Mouse (Mus musculus): Measurements from ENCODE around the gene Slc22a17.

The Slc22a17 gene

GRCm38 (mm10) chr14:54938431-54939219, 25.7 kb upstream of the Slc22a17 start:
- no peak for DNase-seq (ENCODE audit: low spot score)

- DNase-seq (ENCODE audit: low spot score), result no peak
These were observed 24.6 kb upstream of the Slc22a17 start for GRCm38 (mm10) chr14:54937361-54938182.

- no peak for DNase-seq (ENCODE audit: low spot score)
These were observed 23.9 kb upstream of the Slc22a17 start for GRCm38 (mm10) chr14:54936831-54937160.

- DNase-seq (ENCODE audit: low spot score), result peak; percentile 40
These were observed 23.2 kb upstream of the Slc22a17 start, which contains the start of gene Cmtm5 for GRCm38 (mm10) chr14:54935904-54936830. Gene Cmtm5, plus strand, starts transcription at chr14:54936261.

- DNase-seq (ENCODE audit: low spot score), result no peak
These were observed 19.8 kb upstream of the Slc22a17 start, which contains the start of gene Il25 for GRCm38 (mm10) chr14:54932645-54933150. Gene Il25, plus strand, starts transcription at chr14:54932695.

GRCm38 (mm10) chr14:54930431-54930830, 17.5 kb upstream of the Slc22a17 start:
- no peak for DNase-seq (ENCODE audit: low spot score)

- DNase-seq (ENCODE audit: low spot score), result no peak
These were observed 16.9 kb upstream of the Slc22a17 start for GRCm38 (mm10) chr14:54929801-54930200.

- no peak for DNase-seq (ENCODE audit: low spot score)
These were observed 14.4 kb upstream of the Slc22a17 start for GRCm38 (mm10) chr14:54927296-54927695.

GRCm38 (mm10) chr14:54926401-54927158, 13.6 kb upstream of the Slc22a17 start:
- DNase-seq (ENCODE audit: low spot score), result no peak

- DNase-seq (ENCODE audit: low spot score), result no peak
These were observed 12.7 kb upstream of the Slc22a17 start, which contains the start of gene Efs for GRCm38 (mm10) chr14:54925349-54926342. Gene Efs, minus strand, starts transcription at chr14:54926126.

- DNase-seq (ENCODE audit: low spot score), result no peak
These were observed 11.9 kb upstream of the Slc22a17 start for GRCm38 (mm10) chr14:54924641-54925348.

GRCm38 (mm10) chr14:54920076-54920685, 7.2 kb upstream of the Slc22a17 start:
- no peak for DNase-seq (ENCODE audit: low spot score)

- no peak for DNase-seq (ENCODE audit: low spot score)
These were observed 411 bp upstream of the Slc22a17 start for GRCm38 (mm10) chr14:54913343-54913742.

- no peak for DNase-seq (ENCODE audit: low spot score)
These were observed 652 bp downstream of the Slc22a17 start for GRCm38 (mm10) chr14:54912109-54912850.

GRCm38 (mm10) chr14:54908682-54909081, 4.2 kb downstream of the Slc22a17 start:
- DNase-seq (ENCODE audit: low spot score), result no peak

GRCm38 (mm10) chr14:54903641-54904040, 9.3 kb downstream of the Slc22a17 start:
- DNase-seq (ENCODE audit: low spot score), result no peak

GRCm38 (mm10) chr14:54900383-54900782, 12.5 kb downstream of the Slc22a17 start:
- DNase-seq (ENCODE audit: low spot score), result peak; percentile 92

- DNase-seq (ENCODE audit: low spot score), result no peak
These were observed 15.5 kb downstream of the Slc22a17 start for GRCm38 (mm10) chr14:54897445-54897844.

Measured in layer of hippocampus, adult 9-10 months (tissue).